Mouse (Mus musculus) Patski (cell line): ENCODE measurements around the gene Lrrc3b. TPM values are rescaled to one million over a fixed set of nuclear protein-coding genes. Genes with fewer than 3 reads are reported as not detected.

ENCODE experiments used
- ATAC-seq: fragments of 100-300 bp; one replicate; pipeline ENCODE4 v1.8.0; 2021
- CTCF ChIA-PET: fragments of 350-600 bp; sonication (Branson Sonifier 250); formaldehyde crosslinking; loops from one replicate; lab custom pipeline; 2022; ENCODE audit warnings: inconsistent platforms; lab: Charles Lee
- POLR2A ChIA-PET: fragments of 350-600 bp; sonication (Branson Sonifier 250); formaldehyde crosslinking; loops from one replicate; lab custom pipeline; 2022; ENCODE audit warnings: antibody characterized with exemption, inconsistent platforms; lab: Charles Lee
- DNase-seq: peaks from one replicate; pipeline ENCODE4 v3.0.0-alpha.2; 2011; ENCODE audit warnings: low read depth, low spot score
- H3K27me3 ChIP-seq: fragments of 371-371 bp; one replicate; pipeline ENCODE4 v1.5.1; 2021
- CTCF ChIP-seq: fragments of 100-300 bp; IDR thresholded peaks from one replicate; pipeline ENCODE4 v1.5.1; 2021
- in situ Hi-C: fragments of 300-500 bp; cut with MboI; formaldehyde crosslinking; loops from 3 replicates; pipeline ENCODE4 v1.11.1; 2018; ENCODE audit warnings: low pct_unique_long_range_greater_than_20kb, mixed read lengths
- polyA plus RNA-seq: library from polyadenylated mRNA; unstranded; gene quantifications from one replicate; pipeline ENCODE4 v1.2.3, GENCODE M21; 2021

The Lrrc3b gene
- not detected for polyA plus RNA-seq

GRCm38 (mm10) chr14:15438485-15439157 is at the start of gene Lrrc3b:
Lrrc3b (minus strand) TSS chr14:15438987.
- ATAC-seq (no peak), DNase-seq (no peak)
- CTCF ChIA-PET: no interaction called here
- TF ChIP-seq CTCF: no peak
- POLR2A ChIA-PET: no interaction called here
- in situ Hi-C loops: no loop called here
- H3K27me3 ChIP-seq: peaks cover 3% of the 10 kb centered on the region

- no peak for ATAC-seq
- no peaks in the 10 kb centered on the region for H3K27me3 ChIP-seq
- TF ChIP-seq CTCF: no peak
- in situ Hi-C loops: no loop called here
- POLR2A ChIA-PET: no interaction called here
- CTCF ChIA-PET: no interaction called here
- DNase-seq: no peak
Measured at GRCm38 (mm10) chr14:15477668-15478067, 38.9 kb upstream of the Lrrc3b start.

GRCm38 (mm10) chr14:15438096-15438484 is 697 bp downstream of the Lrrc3b start:
- H3K27me3 ChIP-seq: peaks cover 3% of the 10 kb centered on the region
- ChIA-PET CTCF (no interaction called here), POLR2A (no interaction called here)
- TF ChIP-seq CTCF: no peak
- ATAC-seq (no peak), DNase-seq (no peak)
- in situ Hi-C loops: no loop called here

GRCm38 (mm10) chr14:15437501-15437941 is 1.3 kb downstream of the Lrrc3b start:
- ChIA-PET POLR2A (no interaction called here), CTCF (no interaction called here)
- no peak for ATAC-seq
- TF ChIP-seq CTCF: no peak
- no peak for DNase-seq
- in situ Hi-C loops: no loop called here
- peaks cover 3% of the 10 kb centered on the region for H3K27me3 ChIP-seq

GRCm38 (mm10) chr14:15437046-15437445 is 1.7 kb downstream of the Lrrc3b start:
- DNase-seq (no peak), ATAC-seq (no peak)
- CTCF ChIA-PET: no interaction called here
- POLR2A ChIA-PET: no interaction called here
- peaks cover 3% of the 10 kb centered on the region for H3K27me3 ChIP-seq
- TF ChIP-seq CTCF: no peak
- in situ Hi-C loops: no loop called here

- no peak for TF ChIP-seq CTCF
- in situ Hi-C loops: no loop called here
- peaks cover 3% of the 10 kb centered on the region for H3K27me3 ChIP-seq
- ATAC-seq (no peak), DNase-seq (no peak)
- ChIA-PET CTCF (no interaction called here), POLR2A (no interaction called here)
Measured at GRCm38 (mm10) chr14:15436586-15436985, 2.2 kb downstream of the Lrrc3b start.

GRCm38 (mm10) chr14:15432396-15432795 is 6.4 kb downstream of the Lrrc3b start:
- TF ChIP-seq CTCF: no peak
- H3K27me3 ChIP-seq: no peaks in the 10 kb centered on the region
- CTCF ChIA-PET: no interaction called here
- no peak for DNase-seq
- no peak for ATAC-seq
- POLR2A ChIA-PET: no interaction called here
- in situ Hi-C loops: no loop called here

- ATAC-seq (no peak), DNase-seq (no peak)
- TF ChIP-seq CTCF: no peak
- H3K27me3 ChIP-seq: no peaks in the 10 kb centered on the region
- in situ Hi-C loops: no loop called here
- POLR2A ChIA-PET: no interaction called here
- CTCF ChIA-PET: interaction anchor here (0.9 kb wide), 1 partner anchor 11 kb away, joined by 3 read pairs; no protein-coding TSS in a partner anchor
Measured at GRCm38 (mm10) chr14:15421624-15422023, 17.2 kb downstream of the Lrrc3b start.

GRCm38 (mm10) chr14:15410686-15411534 is 27.9 kb downstream of the Lrrc3b start:
- ChIA-PET POLR2A (no interaction called here), CTCF (interaction anchor here (1.1 kb wide), 1 partner anchor 10 kb away, joined by 3 read pairs; no protein-coding TSS in a partner anchor)
- no peak for ATAC-seq
- TF ChIP-seq CTCF: no peak
- in situ Hi-C loops: no loop called here
- DNase-seq: no peak
- no peaks in the 10 kb centered on the region for H3K27me3 ChIP-seq

- ATAC-seq: no peak
- in situ Hi-C loops: no loop called here
- DNase-seq: no peak
- H3K27me3 ChIP-seq: no peaks in the 10 kb centered on the region
- ChIA-PET POLR2A (no interaction called here), CTCF (interaction anchor here (1.1 kb wide), 1 partner anchor 9 kb away, joined by 3 read pairs; no protein-coding TSS in a partner anchor)
- TF ChIP-seq CTCF: no peak
Measured at GRCm38 (mm10) chr14:15385536-15385935, 53.3 kb downstream of the Lrrc3b start.

GRCm38 (mm10) chr14:15384972-15385371 is 53.8 kb downstream of the Lrrc3b start:
- DNase-seq: no peak
- TF ChIP-seq CTCF: no peak
- in situ Hi-C loops: no loop called here
- no peak for ATAC-seq
- ChIA-PET POLR2A (no interaction called here), CTCF (interaction anchor here (1.1 kb wide), 1 partner anchor 9 kb away, joined by 3 read pairs; no protein-coding TSS in a partner anchor)
- H3K27me3 ChIP-seq: no peaks in the 10 kb centered on the region
